Mouse (Mus musculus): ENCODE data around the gene Lnpep.
"Not testable (repeated sequence)": the region's sequence is repeated elsewhere in the genome, so short reads cannot be mapped to it uniquely, and the experiment has no call there.

DNA sequence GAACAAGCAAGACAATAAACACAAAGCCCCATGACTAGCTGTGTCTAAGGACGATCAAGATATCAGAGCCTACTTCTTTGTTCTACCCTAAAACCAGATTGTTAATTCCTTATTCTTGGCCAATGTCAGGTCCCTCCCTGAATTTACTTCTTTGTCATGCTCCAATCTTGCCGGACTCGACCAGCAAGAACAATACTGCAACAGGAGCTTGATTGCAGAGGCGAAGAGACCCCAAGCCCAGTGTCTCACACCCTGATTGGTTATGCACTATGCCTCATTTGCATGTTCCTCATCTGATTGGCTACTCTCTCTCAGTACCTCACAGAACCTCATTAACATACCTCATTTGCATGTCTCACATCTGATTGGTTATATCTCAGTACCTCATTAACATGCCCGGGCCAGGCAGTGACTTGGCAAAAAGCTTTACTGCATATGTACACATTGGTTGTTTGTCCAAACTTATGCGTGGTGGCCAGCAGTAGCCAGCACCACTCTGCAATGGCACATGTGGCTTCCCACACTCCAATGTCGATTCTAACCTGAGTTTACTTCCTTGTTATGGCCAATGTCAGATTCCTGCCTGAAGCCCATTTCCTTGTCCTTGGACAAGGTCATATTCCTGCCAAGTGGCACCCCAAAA is 3.5 kb upstream of the Lnpep start:
- TF ChIP-seq MAX (IDR thresholded peaks at IDR 0.05; ENCODE audit: low read depth); POLR2A (IDR thresholded peaks at IDR 0.05; ENCODE audit: insufficient read length, low read depth); USF1 (IDR thresholded peaks at IDR 0.05; ENCODE audit: low read depth); MYOD1 (IDR thresholded peaks at IDR 0.05; ENCODE audit: control insufficient read depth in 1 of 3, insufficient read length in 2 of 3, low read depth in 2 of 3): not testable (repeated sequence)
